Mouse (Mus musculus) MEL (cell line): ENCODE measurements around the gene Vmn1r192.

Source experiments
- SMC3 ChIP-seq: IDR thresholded peaks from 2 replicates; pipeline ENCODE4 v1.6.1; 2011; ENCODE audit warnings: low read depth, low read length, improper control_type of control experiment
- TAL1 ChIP-seq: IDR thresholded peaks from 2 replicates; pipeline ENCODE4 v1.6.1; 2012; ENCODE audit warnings: mild to moderate bottlenecking, inconsistent platforms, low read length, moderate library complexity, mixed read lengths

GRCm38 (mm10) chr13:22190385-22190784 lies 556 bp downstream of the Vmn1r192 start:
- TF ChIP-seq SMC3 (no peak), TAL1 (no peak)
